Mouse (Mus musculus) megakaryocyte, embryonic 14.5 days (primary cell): ENCODE results near the gene Clec2d. TPM values are rescaled to one million over a fixed set of nuclear protein-coding genes. Genes with fewer than 3 reads are reported as not detected.
"Not testable (repeated sequence)": the region's sequence is repeated elsewhere in the genome, so short reads cannot be mapped to it uniquely, and the experiment has no call there.

Experiments
- H3K27me3 ChIP-seq: replicated peaks from 2 replicates; pipeline ENCODE3; 2012; ENCODE audit warnings: inconsistent platforms
- H3K36me3 ChIP-seq: replicated peaks from 2 replicates; pipeline ENCODE3; 2012; ENCODE audit warnings: low read length, inconsistent platforms, mixed read lengths
- H3K4me1 ChIP-seq: 2 replicates; pipeline ENCODE4 v1.6.1; 2012; ENCODE audit warnings: inconsistent platforms
- H3K4me3 ChIP-seq: replicated peaks from 2 replicates; pipeline ENCODE3; 2012; ENCODE audit warnings: moderate library complexity, mild to moderate bottlenecking, inconsistent platforms
- H3K9me3 ChIP-seq: 2 replicates; pipeline ENCODE4 v1.6.1; 2012; ENCODE audit warnings: inconsistent platforms
- FLI1 ChIP-seq: IDR thresholded peaks from 2 replicates; pipeline ENCODE4 v1.6.1; 2012; ENCODE audit warnings: low read length, inconsistent platforms, mixed read lengths
- GATA1 ChIP-seq: IDR thresholded peaks from 3 replicates; pipeline ENCODE4 v1.6.1; 2012; ENCODE audit warnings: mixed read lengths, low read length, inconsistent platforms, borderline replicate concordance
- polyA plus RNA-seq: library from polyadenylated mRNA; stranded (reverse); fragments of >175 nt; gene quantifications from 2 replicates; pipeline ENCODE4 v1.2.3, GENCODE M21; 2012; ENCODE audit warnings: low replicate concordance; ENCODE audit not compliant: insufficient read depth

The Clec2d gene
- polyA plus RNA-seq, 1 experiment = 1.2 TPM

DNA sequence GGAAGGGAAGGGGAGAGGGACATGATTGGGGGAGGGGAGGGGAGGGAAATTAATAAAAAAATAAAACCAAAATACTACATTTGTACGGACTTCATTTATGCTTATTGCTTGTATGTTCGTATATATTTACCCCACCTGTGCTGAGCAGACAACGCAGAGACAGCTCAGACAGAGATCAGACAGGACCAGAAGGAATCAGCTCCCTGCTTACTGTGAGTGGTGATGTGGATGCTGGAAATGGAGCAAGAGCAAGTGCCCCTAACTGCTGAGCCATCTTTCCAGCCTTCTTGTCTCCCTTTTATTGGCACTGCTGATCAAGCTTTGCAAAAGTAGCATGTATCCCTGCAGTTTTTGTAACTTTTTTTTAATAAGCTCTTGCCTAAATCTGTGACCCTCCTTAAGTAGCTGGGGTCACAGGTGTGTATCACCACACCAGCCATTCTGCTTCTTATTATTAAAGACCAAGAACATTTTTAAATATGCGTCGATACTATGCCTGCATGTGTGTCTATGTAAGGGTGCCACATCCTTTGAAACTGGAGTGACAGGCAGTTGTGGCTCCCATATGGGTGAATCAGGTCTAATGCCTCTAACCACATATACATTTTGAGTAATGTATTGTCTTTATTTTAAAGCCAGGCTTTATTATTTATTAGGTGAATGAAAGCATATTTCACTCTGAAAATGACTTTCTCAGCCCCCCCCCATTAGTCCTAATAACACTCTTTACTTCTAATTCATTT, 6.2 kb downstream of the Clec2d start:
- peaks cover 44% of the 10 kb centered on the region for H3K36me3 ChIP-seq
- no peaks in the 10 kb centered on the region for H3K9me3 ChIP-seq
- H3K27me3 ChIP-seq = no peaks in the 10 kb centered on the region
- TF ChIP-seq GATA1 (no peak), FLI1 (no peak)
- no peak overlapping the region for H3K4me3 ChIP-seq
- H3K4me1 ChIP-seq = peaks cover 45% of the 10 kb centered on the region

- Histone ChIP-seq H3K9me3 (no peaks in the 10 kb centered on the region), H3K27me3 (no peaks in the 10 kb centered on the region), H3K4me3 (no peak overlapping the region), H3K4me1 (peaks cover 48% of the 10 kb centered on the region), H3K36me3 (peaks cover 44% of the 10 kb centered on the region)
- no peak for TF ChIP-seq GATA1
- TF ChIP-seq FLI1 = no peak
Observed at GRCm38 (mm10) chr6:129187200-129187651, 6.8 kb downstream of the Clec2d start.

DNA sequence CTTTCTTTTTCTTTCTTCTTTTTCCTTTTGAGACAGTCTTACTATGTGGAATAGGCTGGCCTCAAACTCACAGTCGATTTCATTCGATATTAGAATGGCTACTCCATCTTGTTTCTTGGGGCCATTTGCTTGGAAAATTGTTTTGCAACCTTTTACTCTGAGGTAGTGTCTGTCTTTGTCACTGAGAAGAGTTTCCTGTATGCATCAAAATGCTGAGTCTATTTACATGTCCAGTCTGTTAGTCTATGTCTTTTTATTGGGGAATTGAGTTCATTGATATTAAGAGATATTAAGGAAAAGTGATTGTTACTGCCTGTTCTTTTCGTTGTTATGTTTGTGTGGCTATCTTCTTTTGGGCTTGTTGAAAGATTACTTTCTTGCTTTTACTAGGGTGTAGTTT, 7.4 kb downstream of the Clec2d start:
- not testable (repeated sequence) for H3K27me3 ChIP-seq, H3K4me3 ChIP-seq, H3K9me3 ChIP-seq
- peaks cover 45% of the 10 kb centered on the region for H3K4me1 ChIP-seq
- peaks cover 39% of the 10 kb centered on the region for H3K36me3 ChIP-seq

DNA sequence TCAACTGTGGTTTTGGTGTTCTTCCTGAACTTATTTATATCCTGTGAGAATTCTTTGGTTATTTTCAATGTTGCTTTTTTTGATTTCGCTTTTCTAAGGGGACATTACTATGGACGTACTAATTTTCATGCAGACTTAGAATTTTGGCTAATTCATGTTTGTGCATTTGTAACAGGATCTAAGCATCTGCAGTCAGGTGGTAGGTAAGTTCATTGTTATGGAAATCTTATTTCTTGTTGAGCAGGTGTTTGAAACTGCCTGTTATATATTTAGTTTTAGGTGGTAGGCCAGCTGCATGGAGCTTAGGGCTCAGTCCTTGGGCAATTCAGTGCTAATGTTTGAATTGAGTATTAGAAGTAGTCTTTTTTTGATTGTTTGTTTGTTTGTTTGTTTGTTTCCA, 13.0 kb downstream of the Clec2d start:
- peaks cover 2% of the 10 kb centered on the region for H3K36me3 ChIP-seq
- no peak overlapping the region for H3K4me3 ChIP-seq
- H3K27me3 ChIP-seq = no peaks in the 10 kb centered on the region
- TF ChIP-seq GATA1 (no peak), FLI1 (no peak)
- no peaks in the 10 kb centered on the region for H3K9me3 ChIP-seq
- H3K4me1 ChIP-seq = peaks cover 42% of the 10 kb centered on the region

DNA sequence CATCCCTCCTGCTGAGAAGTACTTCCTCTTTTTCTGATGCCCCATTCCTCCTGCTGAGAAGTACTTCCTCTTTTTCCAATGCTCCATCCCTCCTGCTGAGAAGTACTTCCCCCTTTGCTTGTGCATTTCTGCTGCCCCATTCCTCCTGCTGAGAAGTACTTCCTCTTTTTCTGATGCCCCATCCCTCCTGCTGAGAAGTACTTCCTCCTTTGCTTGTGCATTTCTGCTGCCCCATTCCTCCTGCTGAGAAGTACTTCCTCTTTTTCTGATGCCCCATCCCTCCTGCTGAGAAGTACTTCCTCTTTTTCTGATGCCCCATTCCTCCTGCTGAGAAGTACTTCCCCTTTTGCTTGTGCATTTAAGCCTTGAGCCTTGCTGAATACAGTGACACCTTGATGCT, 19.7 kb downstream of the Clec2d start:
- not testable (repeated sequence) for H3K4me1 ChIP-seq, H3K27me3 ChIP-seq, H3K4me3 ChIP-seq
- Histone ChIP-seq H3K9me3 (peaks cover 20% of the 10 kb centered on the region), H3K36me3 (peaks cover 17% of the 10 kb centered on the region)

GRCm38 (mm10) chr6:129202306-129202705, 21.9 kb downstream of the Clec2d start:
- TF ChIP-seq FLI1 (no peak), GATA1 (no peak)
- H3K4me1 ChIP-seq = no peaks in the 10 kb centered on the region
- no peaks in the 10 kb centered on the region for H3K27me3 ChIP-seq
- no peak overlapping the region for H3K4me3 ChIP-seq
- H3K9me3 ChIP-seq = peaks cover 20% of the 10 kb centered on the region
- H3K36me3 ChIP-seq = peaks cover 19% of the 10 kb centered on the region

DNA sequence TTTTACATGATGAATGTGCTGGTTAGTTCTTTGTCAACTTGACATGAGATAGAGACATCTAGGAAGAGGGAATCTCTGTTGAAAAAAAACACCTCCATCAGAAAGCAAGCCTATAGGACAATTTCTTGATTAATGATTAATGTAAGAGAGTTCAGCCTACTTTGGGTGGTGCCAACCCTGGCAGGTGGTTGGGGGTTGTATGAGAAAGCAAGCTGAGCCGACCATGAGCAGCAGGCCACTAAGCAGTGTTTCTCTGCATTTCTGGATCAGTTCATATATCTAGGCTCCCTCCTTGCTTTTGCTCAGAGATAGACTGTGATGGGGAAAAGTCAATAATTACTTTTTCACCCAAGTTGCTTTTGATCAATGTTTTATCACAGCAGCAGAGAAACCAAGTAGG, 23.9 kb downstream of the Clec2d start:
- peaks cover 2% of the 10 kb centered on the region; the same call in 1 of the 2 replicates for H3K4me1 ChIP-seq
- TF ChIP-seq GATA1 = no peak
- no peak for TF ChIP-seq FLI1
- H3K4me3 ChIP-seq = no peak overlapping the region
- H3K36me3 ChIP-seq = peaks cover 20% of the 10 kb centered on the region
- no peaks in the 10 kb centered on the region for H3K27me3 ChIP-seq
- peaks cover 16% of the 10 kb centered on the region for H3K9me3 ChIP-seq

- H3K36me3 ChIP-seq = peaks cover 20% of the 10 kb centered on the region
- H3K4me3 ChIP-seq = no peak overlapping the region
- no peak for TF ChIP-seq FLI1
- no peak for TF ChIP-seq GATA1
- peaks cover 7% of the 10 kb centered on the region for H3K4me1 ChIP-seq
- no peaks in the 10 kb centered on the region for H3K27me3 ChIP-seq
- H3K9me3 ChIP-seq = peaks cover 13% of the 10 kb centered on the region
Observed at GRCm38 (mm10) chr6:129204838-129205237, 24.4 kb downstream of the Clec2d start.

DNA sequence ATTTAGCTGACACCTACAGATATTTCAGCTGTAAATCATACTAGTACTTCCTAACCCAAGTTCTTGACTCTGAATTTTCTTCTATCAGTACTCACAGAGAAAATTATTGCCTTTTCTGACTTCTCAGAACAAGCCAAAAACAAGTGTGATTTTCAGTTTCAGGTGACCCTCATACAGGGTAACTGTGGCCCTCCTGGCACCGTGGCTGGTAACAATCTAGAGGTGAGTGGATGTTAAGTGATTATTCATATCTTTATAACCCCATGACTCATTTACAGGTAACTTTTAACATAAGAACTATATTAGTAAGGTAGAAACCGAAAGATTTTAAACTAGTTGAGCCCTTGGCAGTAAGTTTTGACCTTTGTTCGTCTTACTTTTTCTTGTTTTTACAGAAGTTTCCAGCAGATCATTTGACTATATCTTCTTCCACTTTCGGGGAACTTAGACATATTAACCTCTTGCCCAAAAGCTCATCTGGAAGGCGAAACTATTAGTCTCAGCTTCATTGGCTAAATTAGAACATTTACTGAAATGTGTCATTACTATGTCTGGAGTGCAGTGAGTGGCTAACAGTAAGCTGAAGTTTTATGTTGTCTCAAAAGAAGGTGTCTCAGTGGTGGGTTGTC, 28.6 kb downstream of the Clec2d start:
- TF ChIP-seq GATA1 (no peak), FLI1 (no peak)
- Histone ChIP-seq H3K4me3 (no peak overlapping the region), H3K9me3 (no peaks in the 10 kb centered on the region), H3K36me3 (peaks cover 20% of the 10 kb centered on the region), H3K4me1 (peaks cover 32% of the 10 kb centered on the region), H3K27me3 (no peaks in the 10 kb centered on the region)

- no peaks in the 10 kb centered on the region for H3K9me3 ChIP-seq
- peaks cover 32% of the 10 kb centered on the region for H3K4me1 ChIP-seq
- no peak overlapping the region for H3K4me3 ChIP-seq
- H3K27me3 ChIP-seq = no peaks in the 10 kb centered on the region
- TF ChIP-seq FLI1 = no peak
- TF ChIP-seq GATA1 = no peak
- H3K36me3 ChIP-seq = peaks cover 20% of the 10 kb centered on the region
Observed at GRCm38 (mm10) chr6:129209785-129210446, 29.5 kb downstream of the Clec2d start.
